Mouse (Mus musculus) erythroblast, embryonic 14.5 days (primary cell): ENCODE results near the gene Arhgef25.

Experiments used
- GATA1 ChIP-seq: IDR thresholded peaks from 2 replicates; pipeline ENCODE4 v1.6.1; 2012; ENCODE audit warnings: low read length, inconsistent platforms, mixed read lengths
- TAL1 ChIP-seq: IDR thresholded peaks from 3 replicates; pipeline ENCODE4 v1.6.1; 2012; ENCODE audit warnings: low read length, inconsistent platforms, mixed read lengths

DNA sequence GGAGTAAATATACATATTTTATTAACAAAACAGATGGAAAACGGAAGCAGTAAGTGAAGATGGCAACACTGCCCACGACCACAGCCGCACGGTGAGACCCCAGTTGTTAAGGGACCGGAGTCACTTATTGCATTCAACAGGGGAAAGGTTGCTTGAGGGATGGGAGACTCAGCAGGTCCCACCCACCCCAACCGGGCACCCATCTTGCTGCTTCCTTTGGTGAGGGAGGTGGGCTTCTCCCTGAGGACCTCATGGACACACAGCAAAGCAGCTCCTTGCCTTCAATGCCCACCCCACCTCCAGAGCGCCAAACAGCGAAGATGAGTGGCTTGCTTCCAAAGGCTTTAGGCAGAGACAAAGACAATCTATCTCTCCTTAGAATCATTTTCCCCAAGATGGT is 7.2 kb upstream of the Arhgef25 start:
- TF ChIP-seq GATA1 = no peak
- TF ChIP-seq TAL1 = no peak
